Mouse (Mus musculus) kidney, embryonic 16.5 days (tissue): ENCODE data around the gene Dennd2c. TPM values are rescaled to one million over a fixed set of nuclear protein-coding genes. Genes with fewer than 3 reads are reported as not detected.
"Not testable (repeated sequence)": the region's sequence is repeated elsewhere in the genome, so short reads cannot be mapped to it uniquely, and the experiment has no call there.

Experiments used
- ATAC-seq: fragments of 200-750 bp; cut with Nextera tagmentation; 2 replicates; pipeline ENCODE4 v1.8.0; 2017; ENCODE audit warnings: moderate TSS enrichment; ENCODE audit not compliant: low FRiP score, low TSS enrichment
- H3K27ac ChIP-seq: fragments of 300-500 bp; sonication (generic); 2 replicates; pipeline ENCODE4 v1.5.1; 2014; ENCODE audit warnings: low read length
- H3K27me3 ChIP-seq: fragments of 300-500 bp; sonication (generic); 2 replicates; pipeline ENCODE4 v1.6.1; 2014; ENCODE audit warnings: low read length, control low read depth, mixed read lengths; ENCODE audit not compliant: insufficient read depth
- H3K36me3 ChIP-seq: fragments of 300-500 bp; sonication (generic); 2 replicates; pipeline ENCODE4 v1.6.1; 2014; ENCODE audit warnings: low read length, control low read depth, mixed read lengths; ENCODE audit not compliant: insufficient read depth
- H3K4me1 ChIP-seq: fragments of 300-500 bp; sonication (generic); 2 replicates; pipeline ENCODE4 v1.6.1; 2014; ENCODE audit warnings: low read length, control low read depth, mixed read lengths; ENCODE audit not compliant: insufficient read depth
- H3K4me2 ChIP-seq: fragments of 300-500 bp; sonication (generic); replicated peaks from 2 replicates; pipeline ENCODE4 v1.6.1; 2014; ENCODE audit warnings: low read depth, low read length
- H3K4me3 ChIP-seq: fragments of 300-500 bp; sonication (generic); 2 replicates; pipeline ENCODE4 v1.5.1; 2014; ENCODE audit warnings: mild to moderate bottlenecking, low read length
- H3K9ac ChIP-seq: fragments of 300-500 bp; sonication (generic); replicated peaks from 2 replicates; pipeline ENCODE4 v1.6.1; 2014; ENCODE audit warnings: low read length
- H3K9me3 ChIP-seq: fragments of 300-500 bp; sonication (generic); 2 replicates; pipeline ENCODE4 v1.6.1; 2016; ENCODE audit warnings: low read length, control low read depth
- WGBS: fragments of 180-500 bp; shearing (Covaris S2); extraction: QIAGEN DNeasy Blood & Tissue Kit; methylation state at CpG from one replicate; pipeline ENCODE4 v1.1.7; 2014; 5-methylcytosine and 5-hydroxymethylcytosine counted together
- polyA plus RNA-seq: library from polyadenylated mRNA; unstranded; fragments of >200 nt; fragmentation: Nextera tagmentation; extraction: Ambion mirVana; gene quantifications from 2 replicates; pipeline ENCODE4 v1.2.1, GENCODE M21; 2015

The Dennd2c gene
- polyA plus RNA-seq, 1 experiment from 2014 or later = 4.0 TPM

DNA sequence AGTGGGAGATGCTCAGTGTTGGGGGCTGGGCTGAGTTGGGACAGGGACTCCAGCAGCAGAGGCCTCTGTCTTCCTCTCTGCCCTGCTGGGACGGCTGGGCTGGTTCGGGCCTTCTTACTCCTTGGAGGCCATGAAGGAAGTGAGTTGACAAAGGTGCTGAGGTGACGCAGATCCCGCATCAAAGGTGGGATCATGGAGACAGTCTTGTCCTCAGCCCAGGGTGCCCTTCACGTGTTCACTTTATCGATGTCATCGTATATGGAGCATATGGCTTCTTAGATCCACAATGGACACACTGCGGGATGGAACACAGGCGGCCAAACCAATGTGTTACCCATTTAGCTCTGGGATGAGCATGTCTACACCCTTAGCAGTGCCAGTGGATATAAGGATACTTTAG, 77.1 kb downstream of the Dennd2c start:
- peaks cover 40% of the 10 kb centered on the region for H3K36me3 ChIP-seq
- ATAC-seq = no peak
- 93% methylated on average over 9 of the region's 9 CpGs for WGBS

GRCm38 (mm10) chr3:103181171-103181570, 78.8 kb downstream of the Dennd2c start:
- Histone ChIP-seq H3K9ac (no peak overlapping the region), H3K4me3 (no peak overlapping the region), H3K36me3 (peaks cover 27% of the 10 kb centered on the region), H3K27me3 (no peaks in the 10 kb centered on the region), H3K27ac (no peak overlapping the region), H3K9me3 (no peaks in the 10 kb centered on the region), H3K4me2 (no peak overlapping the region), H3K4me1 (no peaks in the 10 kb centered on the region)
- 49% methylated on average over 4 of the region's 4 CpGs for WGBS
- ATAC-seq = no peak

More for the DNA sequence above, 77.1 kb downstream of the Dennd2c start:
- Histone ChIP-seq H3K4me1 (no peaks in the 10 kb centered on the region), H3K9me3 (no peaks in the 10 kb centered on the region), H3K4me2 (no peak overlapping the region), H3K4me3 (no peak overlapping the region), H3K27me3 (no peaks in the 10 kb centered on the region), H3K9ac (no peak overlapping the region), H3K27ac (no peak overlapping the region)

DNA sequence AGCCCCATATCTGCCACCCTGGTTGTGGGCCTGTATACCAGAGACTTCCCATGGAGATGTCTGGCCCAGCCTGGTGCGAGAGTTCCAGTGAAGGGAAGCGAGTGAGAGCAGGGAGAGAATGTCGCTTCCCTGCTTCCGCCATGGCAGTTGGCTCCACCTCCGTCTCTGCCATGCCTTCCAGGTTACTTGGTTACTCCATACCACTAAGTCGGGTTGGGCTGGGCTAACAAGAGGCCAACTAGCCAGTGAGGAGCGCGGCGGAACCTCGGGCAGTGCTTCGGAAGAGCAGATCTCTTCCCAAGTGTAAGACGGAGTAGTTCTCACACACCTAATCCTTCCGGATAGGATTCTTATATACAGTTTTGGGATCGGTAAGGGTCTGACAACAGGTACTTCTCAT, 80.4 kb downstream of the Dennd2c start:
- Histone ChIP-seq H3K27ac (no peak overlapping the region), H3K4me3 (no peak overlapping the region), H3K27me3 (no peaks in the 10 kb centered on the region), H3K9ac (no peak overlapping the region), H3K4me2 (no peak overlapping the region), H3K36me3 (peaks cover 13% of the 10 kb centered on the region), H3K4me1 (no peaks in the 10 kb centered on the region), H3K9me3 (peaks cover 2% of the 10 kb centered on the region; the same call in 1 of the 2 replicates)
- 81% methylated on average over 14 of the region's 14 CpGs for WGBS
- ATAC-seq = no peak

GRCm38 (mm10) chr3:103184467-103184866, 82.1 kb downstream of the Dennd2c start:
- ATAC-seq, H3K4me2 ChIP-seq, H3K9ac ChIP-seq, H3K9me3 ChIP-seq, H3K4me3 ChIP-seq, H3K27me3 ChIP-seq, H3K27ac ChIP-seq, H3K4me1 ChIP-seq, H3K36me3 ChIP-seq: not testable (repeated sequence)

DNA sequence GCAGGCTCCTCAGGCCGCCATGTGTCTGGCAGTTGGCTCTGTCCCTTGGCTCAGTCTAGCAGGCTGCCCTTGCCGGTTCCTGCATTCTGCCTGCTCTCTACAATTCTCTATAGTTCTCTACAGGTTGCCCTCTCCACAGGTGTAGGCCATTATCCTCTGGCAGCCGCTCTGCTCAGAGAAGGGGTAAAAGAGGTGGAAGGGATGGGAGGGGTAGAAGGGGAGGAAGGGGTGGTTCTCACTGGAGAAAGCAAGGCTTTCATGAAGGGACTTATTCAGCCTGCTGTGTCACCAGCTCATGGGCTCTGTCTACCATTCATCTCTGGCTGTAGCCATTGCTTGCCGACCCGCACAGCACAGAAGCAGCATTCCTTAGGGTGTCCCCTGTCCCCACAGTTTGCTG, 86.0 kb downstream of the Dennd2c start:
- WGBS = 72% methylated on average over 5 of the region's 5 CpGs
- H3K4me3 ChIP-seq = no peak overlapping the region
- H3K36me3 ChIP-seq = no peaks in the 10 kb centered on the region
- no peaks in the 10 kb centered on the region for H3K4me1 ChIP-seq
- ATAC-seq = no peak
- no peaks in the 10 kb centered on the region for H3K27me3 ChIP-seq
- H3K9ac ChIP-seq = no peak overlapping the region
- peaks cover 11% of the 10 kb centered on the region; the same call in 1 of the 2 replicates for H3K9me3 ChIP-seq
- no peak overlapping the region for H3K4me2 ChIP-seq
- H3K27ac ChIP-seq = no peak overlapping the region

- 93% methylated on average over 2 of the region's 2 CpGs for WGBS
- Histone ChIP-seq H3K4me3 (no peak overlapping the region), H3K4me1 (no peaks in the 10 kb centered on the region), H3K9ac (no peak overlapping the region), H3K27me3 (no peaks in the 10 kb centered on the region), H3K9me3 (peaks cover 15% of the 10 kb centered on the region; the same call in 1 of the 2 replicates), H3K27ac (no peak overlapping the region), H3K4me2 (no peak overlapping the region), H3K36me3 (no peaks in the 10 kb centered on the region)
- ATAC-seq = no peak
Measured at GRCm38 (mm10) chr3:103188856-103189255, 86.5 kb downstream of the Dennd2c start.

GRCm38 (mm10) chr3:103192161-103192560, 89.8 kb downstream of the Dennd2c start:
- Histone ChIP-seq H3K9me3 (peaks cover 15% of the 10 kb centered on the region; the same call in 1 of the 2 replicates), H3K36me3 (no peaks in the 10 kb centered on the region), H3K4me2 (no peak overlapping the region), H3K27ac (no peak overlapping the region), H3K4me3 (no peak overlapping the region), H3K9ac (no peak overlapping the region), H3K4me1 (no peaks in the 10 kb centered on the region), H3K27me3 (no peaks in the 10 kb centered on the region)
- no peak for ATAC-seq
- 91% methylated on average over 4 of the region's 4 CpGs for WGBS

- no peak for ATAC-seq
- no peaks in the 10 kb centered on the region for H3K36me3 ChIP-seq
- no peaks in the 10 kb centered on the region for H3K27me3 ChIP-seq
- H3K4me3 ChIP-seq = no peak overlapping the region
- H3K9ac ChIP-seq = no peak overlapping the region
- no peak overlapping the region for H3K27ac ChIP-seq
- no peak overlapping the region for H3K4me2 ChIP-seq
- H3K9me3 ChIP-seq = peaks cover 15% of the 10 kb centered on the region; the same call in 1 of the 2 replicates
- no peaks in the 10 kb centered on the region for H3K4me1 ChIP-seq
- WGBS = 71% methylated on average over 1 of the region's 1 CpGs
Measured at GRCm38 (mm10) chr3:103193186-103193585, 90.8 kb downstream of the Dennd2c start.

DNA sequence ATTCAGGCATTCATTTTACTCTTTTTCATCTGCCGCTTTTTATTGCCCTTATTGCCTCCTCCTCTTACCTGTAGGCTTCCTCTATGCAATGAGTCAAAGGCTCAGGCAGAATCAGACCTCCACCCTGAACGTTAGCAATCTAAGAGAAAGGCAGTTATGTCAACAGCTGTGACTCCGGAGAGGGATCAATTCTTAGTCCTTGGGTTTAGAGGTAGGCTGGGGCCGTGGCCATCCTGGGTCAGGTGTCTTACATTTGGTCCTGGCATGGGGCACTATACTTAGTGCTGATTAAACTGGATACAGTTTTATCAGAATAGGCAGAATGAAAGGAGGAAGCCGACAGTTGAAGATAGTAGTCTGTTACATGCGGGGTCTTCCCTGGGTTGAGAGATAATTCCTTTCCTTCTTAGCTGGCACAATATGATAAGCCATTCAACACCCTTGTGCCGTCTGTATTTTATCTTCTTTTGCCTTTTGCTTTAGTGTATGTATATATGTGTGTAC, 94.0 kb downstream of the Dennd2c start:
- peaks cover 20% of the 10 kb centered on the region; the same call in 1 of the 2 replicates for H3K9me3 ChIP-seq
- H3K4me2 ChIP-seq = no peak overlapping the region
- H3K4me1 ChIP-seq = no peaks in the 10 kb centered on the region
- H3K9ac ChIP-seq = no peak overlapping the region
- no peaks in the 10 kb centered on the region for H3K36me3 ChIP-seq
- no peak overlapping the region for H3K27ac ChIP-seq
- H3K27me3 ChIP-seq = no peaks in the 10 kb centered on the region
- WGBS = 72% methylated on average over 7 of the region's 7 CpGs
- ATAC-seq = no peak
- H3K4me3 ChIP-seq = no peak overlapping the region

- Histone ChIP-seq H3K4me3 (no peak overlapping the region), H3K9ac (no peak overlapping the region), H3K4me1 (no peaks in the 10 kb centered on the region), H3K36me3 (no peaks in the 10 kb centered on the region), H3K27me3 (no peaks in the 10 kb centered on the region), H3K9me3 (peaks cover 10% of the 10 kb centered on the region; the same call in 1 of the 2 replicates), H3K27ac (no peak overlapping the region), H3K4me2 (no peak overlapping the region)
- no peak for ATAC-seq
- 82% methylated on average over 5 of the region's 5 CpGs for WGBS
Measured at GRCm38 (mm10) chr3:103199386-103199785, 97.0 kb downstream of the Dennd2c start.
